Mouse (Mus musculus): ENCODE results near the gene Wfdc8. TPM values are rescaled to one million over a fixed set of nuclear protein-coding genes. Genes with fewer than 3 reads are reported as not detected.
"Not testable (repeated sequence)": the region's sequence is repeated elsewhere in the genome, so short reads cannot be mapped to it uniquely, and the experiment has no call there.

The Wfdc8 gene
- polyA plus RNA-seq, 1 experiment from 2014 or later, result not detected

- Histone ChIP-seq H3K4me1 (no peaks in the 10 kb centered on the region), H3K9ac (replicated peaks) (no peak overlapping the region), H3K27me3 (no peaks in the 10 kb centered on the region; the same call in 1 of the 2 replicates), H3K36me3 (no peaks in the 10 kb centered on the region), H3K27ac (replicated peaks) (no peak overlapping the region), H3K9me3 (no peaks in the 10 kb centered on the region), H3K4me3 (no peak overlapping the region), H3K4me2 (replicated peaks) (no peak overlapping the region)
- WGBS, result 91% methylated on average over 3 of the region's 3 CpGs
- no peak for ATAC-seq (ENCODE audit: low FRiP score, low read depth)
Measured at GRCm38 (mm10) chr2:164603482-164603881, 9.9 kb downstream of the Wfdc8 start.

DNA sequence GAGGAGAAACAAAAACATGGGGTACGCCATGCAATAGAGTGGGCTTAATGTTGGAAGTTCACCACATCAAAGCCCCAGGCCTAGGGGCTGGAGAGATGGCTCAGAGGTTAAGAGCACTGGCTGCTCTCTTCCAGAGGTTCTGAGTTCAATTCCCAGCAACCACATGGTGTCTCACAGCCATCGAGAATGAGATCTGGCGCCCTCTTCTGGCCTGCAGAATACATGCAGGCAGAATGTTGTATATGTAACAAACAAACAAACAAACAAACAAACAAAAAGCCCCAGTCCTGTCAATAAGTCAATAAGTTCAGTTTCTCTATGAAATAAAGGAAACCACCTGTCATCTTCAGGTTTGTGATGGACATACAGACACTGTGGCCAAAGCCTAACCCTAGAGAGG, 13.2 kb downstream of the Wfdc8 start:
- no peak for ATAC-seq (ENCODE audit: low FRiP score, low read depth)
- no peak overlapping the region for H3K4me3 ChIP-seq
- H3K36me3 ChIP-seq, result no peaks in the 10 kb centered on the region
- H3K27ac ChIP-seq (replicated peaks), result no peak overlapping the region
- no peaks in the 10 kb centered on the region for H3K4me1 ChIP-seq
- WGBS, result 72% methylated on average over 3 of the region's 3 CpGs
- no peak overlapping the region for H3K9ac ChIP-seq (replicated peaks)
- no peaks in the 10 kb centered on the region for H3K27me3 ChIP-seq
- no peak overlapping the region for H3K4me2 ChIP-seq (replicated peaks)
- no peaks in the 10 kb centered on the region for H3K9me3 ChIP-seq

DNA sequence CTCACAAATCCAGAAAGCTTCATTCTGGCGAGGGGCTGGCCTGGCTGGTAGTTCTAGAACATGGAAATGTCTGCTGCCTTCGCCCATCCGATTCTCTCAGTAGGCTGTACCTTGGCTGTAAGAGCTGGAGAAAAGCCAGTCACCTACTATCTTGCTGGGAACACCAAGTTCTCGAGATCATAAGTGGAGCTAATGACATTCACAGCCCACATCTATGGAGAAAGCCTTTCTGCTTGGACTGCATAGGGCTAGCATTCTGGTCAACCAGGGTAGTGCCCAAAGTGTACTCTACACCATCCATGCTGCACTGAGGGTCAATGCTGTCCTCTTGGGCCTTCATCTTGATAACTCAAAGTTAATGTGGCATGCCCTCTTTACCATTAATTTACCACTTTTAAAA, 19.9 kb downstream of the Wfdc8 start, which contains the start of gene Eppin:
TSS of gene Eppin (minus strand) at position 101 of the 400 bp plus-strand sequence.
- no peak within 1 kb of the TSS for H3K27ac ChIP-seq (replicated peaks)
- no peak for ATAC-seq (ENCODE audit: low FRiP score, low read depth)
- H3K27me3 ChIP-seq, result no peaks in the 10 kb centered on the region; the same call in 1 of the 2 replicates
- no peak within 1 kb of the TSS for H3K9ac ChIP-seq (replicated peaks)
- H3K36me3 ChIP-seq, result no peaks in the 10 kb centered on the region
- 70% methylated on average over 4 of the region's 4 CpGs for WGBS
- H3K9me3 ChIP-seq, result no peaks in the 10 kb centered on the region
- no peak within 1 kb of the TSS for H3K4me2 ChIP-seq (replicated peaks)
- H3K4me1 ChIP-seq, result no peaks in the 10 kb centered on the region
- no peak within 1 kb of the TSS for H3K4me3 ChIP-seq

- no peak overlapping the region for H3K4me3 ChIP-seq
- H3K4me2 ChIP-seq (replicated peaks), result no peak overlapping the region
- no peaks in the 10 kb centered on the region for H3K4me1 ChIP-seq
- no peak for ATAC-seq (ENCODE audit: low FRiP score, low read depth)
- no peaks in the 10 kb centered on the region; the same call in 1 of the 2 replicates for H3K27me3 ChIP-seq
- H3K36me3 ChIP-seq, result no peaks in the 10 kb centered on the region
- no peak overlapping the region for H3K27ac ChIP-seq (replicated peaks)
- no peak overlapping the region for H3K9ac ChIP-seq (replicated peaks)
- H3K9me3 ChIP-seq, result no peaks in the 10 kb centered on the region
- WGBS, result 7% methylated on average over 4 of the region's 4 CpGs
Measured at GRCm38 (mm10) chr2:164592014-164592413, 21.4 kb downstream of the Wfdc8 start.

DNA sequence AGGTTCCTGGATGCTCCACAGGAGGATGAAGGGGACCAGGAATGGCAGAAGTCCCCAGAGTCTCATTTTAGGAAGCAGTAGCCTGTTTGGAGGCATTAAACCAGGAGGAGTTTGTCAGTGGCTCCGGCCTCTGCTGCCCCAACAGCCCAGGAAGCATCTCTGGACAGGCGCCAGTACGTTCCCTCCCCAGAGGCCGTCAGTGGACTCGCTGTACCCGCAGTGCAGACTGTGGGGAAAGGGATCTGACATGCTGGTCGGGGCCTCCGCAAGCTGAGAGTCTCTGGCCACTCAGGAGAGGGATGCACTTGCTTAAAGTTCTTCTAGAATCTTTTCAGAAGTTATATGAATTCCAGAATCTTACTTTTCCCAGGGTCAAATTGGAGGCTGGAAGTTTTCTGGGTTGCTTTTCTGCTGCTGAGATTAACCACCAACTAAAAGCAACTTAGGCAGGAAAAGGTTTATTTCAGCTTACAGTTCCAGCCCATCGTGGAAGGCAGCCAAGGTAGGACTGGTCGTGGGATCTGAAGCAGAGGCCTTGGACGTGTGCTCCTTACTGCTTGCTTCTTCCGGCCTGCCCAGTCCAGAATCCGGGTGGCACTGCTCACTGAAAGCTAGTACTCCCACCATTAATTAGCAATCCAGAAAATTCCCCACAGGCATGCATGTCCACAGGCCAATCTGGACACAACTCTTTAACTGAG, 28.3 kb downstream of the Wfdc8 start, which contains the start of gene Wfdc6a:
TSS of gene Wfdc6a (minus strand) at position 423 of the 701 bp plus-strand sequence.
- H3K9me3 ChIP-seq; H3K4me2 ChIP-seq (replicated peaks); H3K4me3 ChIP-seq; H3K4me1 ChIP-seq; H3K36me3 ChIP-seq; H3K27me3 ChIP-seq; H3K27ac ChIP-seq (replicated peaks); H3K9ac ChIP-seq (replicated peaks); ATAC-seq (ENCODE audit: low FRiP score, low read depth): not testable (repeated sequence)
- WGBS, result 69% methylated on average over 13 of the region's 13 CpGs

DNA sequence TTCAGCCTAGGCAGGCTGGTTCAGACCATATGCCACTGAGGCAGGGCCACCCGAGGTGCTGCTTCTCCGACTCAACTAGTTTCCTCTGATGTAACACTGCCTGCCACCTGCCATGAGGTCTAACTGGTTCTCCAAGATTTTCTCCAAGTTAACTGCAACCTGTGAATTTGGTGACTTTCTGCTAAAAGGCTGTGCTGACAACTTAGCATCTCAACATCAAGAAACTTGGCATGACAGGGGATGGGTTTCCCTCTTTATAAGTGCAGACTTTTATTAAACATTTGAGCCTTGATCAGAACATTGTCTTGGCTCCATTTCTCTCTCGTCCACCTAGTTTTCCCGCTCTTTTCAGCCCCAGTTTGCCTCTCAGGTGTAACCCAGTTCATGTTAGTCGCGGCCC, 40.1 kb downstream of the Wfdc8 start, which contains the start of gene Spint3:
TSS of gene Spint3 (minus strand) at position 101 of the 400 bp plus-strand sequence.
- not testable (repeated sequence) for H3K27ac ChIP-seq (replicated peaks)

DNA sequence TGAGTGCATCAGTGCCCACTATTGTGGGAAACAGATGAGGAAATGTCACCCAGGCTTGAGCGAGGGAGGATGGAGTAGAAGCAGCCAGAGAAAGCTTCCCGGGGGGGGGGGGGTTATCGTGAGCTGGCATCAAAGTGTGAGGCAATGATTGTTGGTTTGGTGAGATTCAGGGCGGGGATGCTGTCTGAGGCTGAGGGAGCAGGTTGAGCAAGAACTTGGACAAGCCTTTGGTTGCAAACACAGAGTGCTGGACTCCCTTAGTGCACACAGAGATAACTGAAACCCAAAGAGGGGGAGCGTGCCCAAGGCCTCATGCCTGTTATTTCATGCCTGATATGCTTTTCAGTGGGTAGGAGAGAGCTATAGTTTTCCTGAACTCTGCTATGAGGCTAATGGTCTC, 46.0 kb downstream of the Wfdc8 start:
- WGBS, result 88% methylated on average over 5 of the region's 5 CpGs
- peaks cover 11% of the 10 kb centered on the region for H3K4me1 ChIP-seq
- H3K9ac ChIP-seq (replicated peaks), result no peak overlapping the region
- no peaks in the 10 kb centered on the region for H3K9me3 ChIP-seq
- H3K27me3 ChIP-seq, result peaks cover 24% of the 10 kb centered on the region
- H3K4me2 ChIP-seq (replicated peaks), result no peak overlapping the region
- H3K36me3 ChIP-seq, result no peaks in the 10 kb centered on the region
- ATAC-seq (ENCODE audit: low FRiP score, low read depth), result no peak
- no peak overlapping the region for H3K27ac ChIP-seq (replicated peaks)
- H3K4me3 ChIP-seq, result no peak overlapping the region

More for the DNA sequence above, 40.1 kb downstream of the Wfdc8 start, which contains the start of gene Spint3:
- H3K4me3 ChIP-seq; H3K36me3 ChIP-seq; ATAC-seq (ENCODE audit: low FRiP score, low read depth); H3K9ac ChIP-seq (replicated peaks); H3K9me3 ChIP-seq; H3K4me1 ChIP-seq; H3K27me3 ChIP-seq; H3K4me2 ChIP-seq (replicated peaks): not testable (repeated sequence)
- WGBS, result 81% methylated on average over 6 of the region's 6 CpGs

DNA sequence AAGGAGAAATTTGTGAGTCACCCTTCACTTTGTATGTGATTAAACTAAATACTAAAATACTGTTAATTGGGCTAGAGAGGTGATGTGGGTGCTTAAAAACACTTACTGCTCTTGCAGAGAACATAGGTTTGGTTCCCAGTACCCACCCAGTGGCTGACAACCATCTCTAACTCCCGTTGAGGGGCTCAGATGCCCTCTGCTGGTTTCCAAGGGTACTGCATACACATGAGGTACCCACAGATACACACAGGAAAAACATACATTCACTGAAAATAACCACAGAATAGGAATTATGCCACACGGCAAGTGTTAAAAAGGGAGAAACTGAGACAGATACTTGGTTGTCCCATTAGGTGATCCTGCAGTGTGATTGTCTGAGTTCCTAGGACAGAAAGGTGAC, 46.4 kb downstream of the Wfdc8 start:
- Histone ChIP-seq H3K27ac (replicated peaks) (no peak overlapping the region), H3K27me3 (peaks cover 29% of the 10 kb centered on the region), H3K9ac (replicated peaks) (no peak overlapping the region), H3K36me3 (no peaks in the 10 kb centered on the region), H3K4me1 (peaks cover 15% of the 10 kb centered on the region), H3K4me3 (no peak overlapping the region), H3K4me2 (replicated peaks) (no peak overlapping the region), H3K9me3 (no peaks in the 10 kb centered on the region)
- WGBS, result 83% methylated on average over 2 of the region's 2 CpGs
- ATAC-seq (ENCODE audit: low FRiP score, low read depth), result no peak

DNA sequence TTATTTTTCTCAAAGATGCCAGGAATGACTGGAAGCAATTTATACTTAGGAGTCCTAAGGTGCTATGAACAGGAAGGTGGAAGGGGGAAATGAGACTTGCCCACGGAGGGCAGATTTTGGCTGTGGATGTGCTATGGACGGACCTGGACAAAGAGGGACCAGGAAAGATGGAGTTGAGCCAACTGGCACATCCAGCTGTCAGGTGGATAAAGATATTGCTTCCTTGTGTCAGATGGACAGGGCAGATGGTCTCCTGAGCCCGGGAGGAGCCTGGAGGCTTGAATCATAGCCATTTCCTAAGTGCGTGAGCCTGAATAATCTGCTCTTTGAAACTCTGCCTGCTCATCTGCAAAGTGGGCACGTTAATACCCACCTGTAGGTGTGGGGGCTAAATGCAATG, 49.1 kb downstream of the Wfdc8 start:
- Histone ChIP-seq H3K4me1 (peaks cover 15% of the 10 kb centered on the region), H3K9ac (replicated peaks) (no peak overlapping the region), H3K9me3 (no peaks in the 10 kb centered on the region), H3K27ac (replicated peaks) (no peak overlapping the region), H3K4me3 (no peak overlapping the region), H3K27me3 (peaks cover 42% of the 10 kb centered on the region), H3K4me2 (replicated peaks) (no peak overlapping the region), H3K36me3 (no peaks in the 10 kb centered on the region)
- ATAC-seq (ENCODE audit: low FRiP score, low read depth), result no peak
- WGBS, result 77% methylated on average over 5 of the region's 5 CpGs

- Histone ChIP-seq H3K9ac (replicated peaks) (peak overlapping the region; percentile 65), H3K4me1 (peaks cover 15% of the 10 kb centered on the region), H3K27ac (replicated peaks) (no peak overlapping the region), H3K4me3 (peak overlapping the region; percentile 44), H3K4me2 (replicated peaks) (peak overlapping the region; percentile 88), H3K27me3 (peaks cover 42% of the 10 kb centered on the region), H3K36me3 (no peaks in the 10 kb centered on the region), H3K9me3 (no peaks in the 10 kb centered on the region)
- peak; percentile 75 for ATAC-seq (ENCODE audit: low FRiP score, low read depth)
- WGBS, result under 1% methylated on average over 31 of the region's 32 CpGs
Measured at GRCm38 (mm10) chr2:164563339-164564038, 49.9 kb downstream of the Wfdc8 start.

- peak within 1 kb of the TSS; percentile 44 for H3K4me3 ChIP-seq
- no peaks in the 10 kb centered on the region for H3K36me3 ChIP-seq
- H3K9me3 ChIP-seq, result no peaks in the 10 kb centered on the region
- H3K27ac ChIP-seq (replicated peaks), result no peak within 1 kb of the TSS
- H3K4me2 ChIP-seq (replicated peaks), result peak within 1 kb of the TSS; percentile 88
- H3K4me1 ChIP-seq, result peaks cover 15% of the 10 kb centered on the region
- 1% methylated on average over 24 of the region's 24 CpGs for WGBS
- H3K27me3 ChIP-seq, result peaks cover 42% of the 10 kb centered on the region
- ATAC-seq (ENCODE audit: low FRiP score, low read depth), result no peak
- peak within 1 kb of the TSS; percentile 65 for H3K9ac ChIP-seq (replicated peaks)
Measured at GRCm38 (mm10) chr2:164562391-164563188, 50.8 kb downstream of the Wfdc8 start, which contains the start of gene Wfdc2. Gene Wfdc2 (plus strand): TSS chr2:164562413.
